Mouse (Mus musculus): Measurements from ENCODE around the gene Mtif3.

GRCm38 (mm10) chr5:146921224-146921623 is 42.4 kb downstream of the Mtif3 start:
- TF ChIP-seq CTCF (IDR thresholded peaks at IDR 0.05) (no peak), POLR2A (IDR thresholded peaks at IDR 0.05; ENCODE audit: insufficient read depth, low read depth, low read length) (no peak)
